Mouse (Mus musculus) frontal cortex, postnatal 25 days (tissue): Measurements from ENCODE around the gene Fgfr2.
A peak's percentile ranks its signal among the peaks of the same experiment; 100 is the strongest.

ENCODE experiments used
- DNase-seq, 2 experiments: peaks; one replicate each; pipeline ENCODE4 v3.0.0; 2022; ENCODE audit warnings: low spot score in 2 of 2

The Fgfr2 gene

GRCm38 (mm10) chr7:131846066-131846905 lies 1276.9 kb downstream of the Fgfr2 start:
- no peak for DNase-seq

GRCm38 (mm10) chr7:131830261-131830660 lies 1292.9 kb downstream of the Fgfr2 start:
- no peak for DNase-seq

GRCm38 (mm10) chr7:131826811-131827210 lies 1296.3 kb downstream of the Fgfr2 start:
- no peak for DNase-seq

GRCm38 (mm10) chr7:131817976-131818375 lies 1305.2 kb downstream of the Fgfr2 start:
- DNase-seq: no peak

- DNase-seq: no peak
These were observed 1306.5 kb downstream of the Fgfr2 start for GRCm38 (mm10) chr7:131816641-131817040.

GRCm38 (mm10) chr7:131812116-131812515 lies 1311.0 kb downstream of the Fgfr2 start:
- DNase-seq: no peak

- no peak for DNase-seq
These were observed 1312.2 kb downstream of the Fgfr2 start for GRCm38 (mm10) chr7:131810916-131811315.

GRCm38 (mm10) chr7:131809584-131810181 lies 1313.5 kb downstream of the Fgfr2 start:
- no peak for DNase-seq

- no peak for DNase-seq
These were observed 1315.9 kb downstream of the Fgfr2 start for GRCm38 (mm10) chr7:131807257-131807656.

GRCm38 (mm10) chr7:131805525-131806202 lies 1317.5 kb downstream of the Fgfr2 start:
- DNase-seq: no peak

GRCm38 (mm10) chr7:131800416-131801045 lies 1322.6 kb downstream of the Fgfr2 start:
- no peak for DNase-seq

GRCm38 (mm10) chr7:131797161-131797560 lies 1326.0 kb downstream of the Fgfr2 start:
- no peak for DNase-seq

GRCm38 (mm10) chr7:131788595-131789206 lies 1334.4 kb downstream of the Fgfr2 start:
- DNase-seq: no peak

- no peak for DNase-seq
These were observed 1337.4 kb downstream of the Fgfr2 start for GRCm38 (mm10) chr7:131785721-131786120.

GRCm38 (mm10) chr7:131778271-131778985 lies 1344.7 kb downstream of the Fgfr2 start:
- no peak for DNase-seq

- no peak for DNase-seq
These were observed 1345.5 kb downstream of the Fgfr2 start for GRCm38 (mm10) chr7:131777461-131778270.

GRCm38 (mm10) chr7:131776191-131776752 lies 1346.9 kb downstream of the Fgfr2 start:
- peak in 1 of 2 experiments; percentile 8 for DNase-seq

GRCm38 (mm10) chr7:131757922-131758321 lies 1365.2 kb downstream of the Fgfr2 start:
- no peak for DNase-seq

GRCm38 (mm10) chr7:131747152-131748010 lies 1375.8 kb downstream of the Fgfr2 start:
- no peak for DNase-seq
